Mouse (Mus musculus) MEL-GATA-1-ER (cell line): ENCODE data around the gene Cdh1.
"Not testable (repeated sequence)": the region's sequence is repeated elsewhere in the genome, so short reads cannot be mapped to it uniquely, and the experiment has no call there.

Experiments
- DNase-seq: peaks from one replicate; pipeline ENCODE4 v3.0.0-alpha.2; 2012; ENCODE audit warnings: low read depth; ENCODE audit errors: extremely low read depth

The Cdh1 gene

DNA sequence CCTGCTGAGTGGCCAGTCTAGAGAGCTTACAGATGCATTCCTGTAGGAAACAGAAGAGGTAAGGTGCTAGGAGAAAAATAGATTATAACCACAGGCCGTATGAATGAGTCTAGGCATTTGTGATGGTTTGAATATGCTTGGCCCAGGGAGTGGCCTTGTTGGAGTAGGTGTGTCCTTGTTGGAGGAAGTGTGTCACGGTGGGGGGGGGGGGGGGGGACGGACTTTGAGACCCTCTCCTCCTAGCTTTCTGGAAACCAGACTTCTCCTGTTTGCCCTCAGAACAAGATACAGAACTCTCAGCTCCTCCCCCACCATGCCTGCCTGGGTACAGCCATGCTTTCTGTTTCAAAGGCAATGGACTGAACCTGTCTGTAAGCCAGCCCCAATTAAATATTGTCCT lies 10.7 kb upstream of the Cdh1 start:
- DNase-seq, result no peak

DNA sequence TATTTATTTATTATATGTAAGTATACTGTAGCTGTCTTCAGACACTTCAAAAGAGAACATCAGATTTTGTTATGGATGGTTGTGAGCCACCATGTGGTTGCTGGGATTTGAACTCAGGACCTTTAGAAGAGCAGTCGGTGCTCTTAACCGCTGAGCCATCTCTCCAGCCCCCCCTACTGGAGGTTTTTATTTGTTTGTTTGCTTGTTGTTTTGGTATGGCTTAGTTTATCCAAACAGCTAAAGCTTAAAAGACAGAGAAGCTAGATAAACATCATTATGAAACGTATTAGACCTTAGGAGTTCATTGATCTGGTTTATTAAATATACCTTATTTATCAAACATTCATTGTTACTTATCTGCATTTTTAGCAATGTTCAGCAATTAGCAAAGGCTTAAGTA lies 7.5 kb upstream of the Cdh1 start:
- not testable (repeated sequence) for DNase-seq

DNA sequence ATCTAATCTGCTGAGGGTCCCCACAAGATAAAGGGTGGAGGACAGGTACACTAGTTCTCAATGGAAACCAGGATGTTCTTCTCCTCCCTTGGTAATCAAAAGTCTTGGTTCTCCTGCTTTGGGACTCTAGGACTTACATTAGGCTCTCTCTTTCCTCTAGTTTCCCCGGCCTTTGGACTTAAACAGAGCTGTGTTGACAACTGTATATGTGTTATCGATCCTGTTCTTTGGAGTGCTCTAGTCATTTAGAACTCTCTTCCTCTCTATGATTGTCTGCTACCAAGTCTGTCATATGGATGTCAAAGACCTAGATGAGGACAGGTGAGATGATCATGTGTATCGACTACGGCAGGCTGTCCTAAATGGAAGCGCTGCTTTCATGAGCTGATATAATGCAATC lies 6.1 kb upstream of the Cdh1 start:
- DNase-seq, result no peak

DNA sequence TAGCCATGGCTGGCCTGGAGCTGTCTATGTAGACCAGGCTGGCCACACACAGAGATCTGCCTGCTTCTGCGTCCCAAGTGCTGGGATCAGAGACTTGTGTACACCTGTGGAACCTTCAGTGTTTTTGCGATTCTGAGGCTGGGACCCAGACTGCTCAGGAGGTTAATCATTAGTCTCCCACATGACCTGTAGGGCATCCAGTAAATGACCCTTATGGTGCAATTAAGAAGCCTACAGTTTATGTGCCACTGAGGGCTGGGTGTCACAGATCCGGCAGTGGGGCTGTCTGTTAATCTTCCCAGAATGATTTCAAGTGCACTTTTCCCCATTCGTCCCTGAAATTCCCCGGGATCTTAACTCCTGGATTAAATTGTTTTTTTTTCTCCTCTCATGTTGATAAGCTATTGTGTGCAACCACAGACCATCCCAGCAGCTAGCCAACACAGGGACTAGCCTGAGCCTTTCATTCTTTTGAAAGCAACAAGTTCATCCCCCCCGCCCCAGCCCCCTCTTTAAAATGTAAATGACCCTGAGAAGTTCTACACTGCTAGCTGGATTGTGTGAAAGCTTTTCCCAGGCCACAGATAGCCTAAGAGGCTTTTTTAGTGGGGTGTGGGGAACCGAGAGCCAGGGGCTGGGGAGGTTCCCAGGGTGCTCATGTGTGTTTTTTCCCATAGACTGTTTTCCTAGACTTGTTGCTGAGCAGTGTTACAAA lies 3.7 kb upstream of the Cdh1 start:
- DNase-seq, result no peak

DNA sequence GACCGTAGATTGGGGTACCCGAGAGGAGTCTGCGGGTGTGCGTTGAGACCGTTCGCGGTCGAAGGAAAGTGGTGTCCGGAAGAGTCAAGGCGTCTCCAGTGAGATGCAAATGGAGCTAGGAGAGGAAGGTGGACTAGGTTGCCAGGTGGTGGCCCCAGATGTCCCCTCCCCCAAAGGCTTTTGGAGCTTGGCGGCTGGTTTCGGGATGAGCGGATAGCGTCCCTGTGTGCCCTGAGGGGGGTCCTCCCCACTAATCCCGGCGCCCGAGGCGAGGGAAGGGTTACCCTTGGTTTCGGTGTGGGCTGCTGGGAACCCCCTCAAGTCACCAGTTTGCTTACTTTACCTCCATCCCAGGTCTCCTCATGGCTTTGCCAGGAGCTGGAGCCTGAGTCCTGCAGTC lies 782 bp downstream of the Cdh1 start:
- DNase-seq, result no peak

DNA sequence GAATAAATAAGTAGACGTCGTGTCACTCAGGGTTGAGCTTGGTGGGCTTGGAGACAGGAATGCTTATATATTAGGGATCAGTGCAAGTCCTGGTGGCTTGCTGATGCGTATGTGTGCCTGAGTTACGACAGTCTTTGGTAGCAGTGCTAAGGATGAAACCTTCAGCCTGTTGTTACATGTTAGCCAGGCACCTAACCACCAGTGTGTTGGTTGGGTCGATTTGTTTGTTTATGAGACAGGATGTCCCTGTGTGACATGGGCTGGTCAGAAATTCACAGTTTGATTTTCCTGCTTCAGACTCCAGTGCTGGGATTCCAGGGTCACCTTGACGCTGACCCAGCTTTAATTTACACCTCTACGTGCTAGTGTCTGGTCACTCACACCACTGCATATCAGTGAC lies 2.5 kb downstream of the Cdh1 start:
- no peak for DNase-seq

DNA sequence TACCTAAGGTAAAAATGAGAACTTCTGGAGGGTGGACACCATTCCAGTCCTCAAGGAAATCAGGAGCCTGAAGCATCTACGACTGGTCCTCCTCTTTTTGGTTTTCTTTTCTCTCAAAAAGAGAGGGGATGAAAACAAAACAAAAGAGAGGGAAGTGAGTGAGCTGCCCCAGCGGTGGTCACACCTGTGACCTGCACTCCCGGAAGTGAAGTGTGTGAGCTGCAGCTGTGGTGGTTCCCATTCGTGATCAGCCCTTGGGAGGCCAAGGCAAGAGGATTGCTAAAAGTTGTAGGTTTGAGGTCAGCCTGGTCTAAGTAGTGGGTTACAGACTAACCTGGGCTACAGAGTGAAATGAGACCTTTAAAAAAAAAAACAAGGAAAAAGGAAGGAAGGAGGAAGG lies 3.0 kb downstream of the Cdh1 start:
- no peak for DNase-seq

DNA sequence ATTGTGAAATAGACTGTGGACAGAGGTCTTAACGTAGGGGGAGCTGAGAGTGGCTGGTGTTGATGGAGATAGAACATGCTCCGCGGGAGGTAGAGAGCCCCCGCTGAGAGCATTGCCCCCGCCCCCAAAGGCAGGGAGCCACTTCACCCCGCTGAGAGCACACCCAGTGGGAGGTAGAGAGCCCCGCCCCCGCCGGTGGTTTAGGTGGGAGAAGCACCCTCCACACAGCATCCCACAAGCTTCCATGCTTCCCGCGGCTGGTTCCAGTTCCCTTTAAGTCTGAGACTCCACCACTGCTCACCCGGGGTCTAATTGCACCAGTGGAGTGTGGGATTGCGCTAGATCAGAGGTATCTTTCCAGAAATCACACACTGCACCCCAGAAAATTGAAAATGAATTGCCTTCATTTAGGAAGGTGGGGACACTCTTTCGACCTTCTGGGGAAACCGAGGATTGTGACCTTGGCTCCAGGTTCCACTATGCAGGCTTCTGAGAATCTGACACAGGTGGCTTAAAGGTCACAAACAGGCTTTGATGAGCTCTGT lies 3.5 kb downstream of the Cdh1 start:
- DNase-seq, result no peak

DNA sequence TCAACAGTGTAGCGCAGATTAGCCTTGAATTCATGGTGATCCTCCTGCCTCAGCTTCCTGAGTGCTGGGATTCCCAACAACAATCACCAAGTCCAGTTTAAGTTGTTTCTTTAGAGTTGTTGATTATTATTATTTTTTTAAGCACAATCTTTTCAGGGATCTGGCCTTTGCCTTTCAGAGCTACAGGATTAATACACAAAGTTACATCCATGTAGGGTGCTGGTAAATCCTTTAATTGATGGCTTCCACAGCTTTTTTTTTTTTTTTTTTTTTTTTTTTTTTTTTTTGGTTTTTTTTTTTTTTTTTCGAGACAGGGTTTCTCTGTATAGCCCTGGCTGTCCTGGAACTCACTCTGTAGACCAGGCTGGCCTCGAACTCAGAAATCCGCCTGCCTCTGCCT lies 4.6 kb downstream of the Cdh1 start:
- DNase-seq, result not testable (repeated sequence)

DNA sequence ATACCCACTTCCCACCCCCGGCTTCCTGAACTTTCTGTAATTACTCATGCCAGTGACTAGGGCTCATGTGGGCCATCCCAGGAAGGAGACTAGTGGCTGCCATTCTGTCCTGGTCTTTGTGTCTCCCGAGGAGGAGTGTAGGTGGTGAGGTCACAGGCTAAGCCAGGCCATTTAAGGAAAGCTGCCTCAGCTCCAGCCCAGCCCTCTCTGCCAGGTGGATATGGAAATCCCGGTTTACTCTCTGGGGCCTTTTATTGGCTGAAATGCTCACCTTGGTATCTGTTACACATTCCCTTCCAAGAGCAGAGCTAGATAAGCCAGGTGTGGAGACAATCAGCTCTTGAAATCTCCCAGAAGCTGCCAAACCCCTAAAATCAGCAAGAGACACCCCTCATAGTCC lies 5.3 kb downstream of the Cdh1 start:
- DNase-seq, result no peak

DNA sequence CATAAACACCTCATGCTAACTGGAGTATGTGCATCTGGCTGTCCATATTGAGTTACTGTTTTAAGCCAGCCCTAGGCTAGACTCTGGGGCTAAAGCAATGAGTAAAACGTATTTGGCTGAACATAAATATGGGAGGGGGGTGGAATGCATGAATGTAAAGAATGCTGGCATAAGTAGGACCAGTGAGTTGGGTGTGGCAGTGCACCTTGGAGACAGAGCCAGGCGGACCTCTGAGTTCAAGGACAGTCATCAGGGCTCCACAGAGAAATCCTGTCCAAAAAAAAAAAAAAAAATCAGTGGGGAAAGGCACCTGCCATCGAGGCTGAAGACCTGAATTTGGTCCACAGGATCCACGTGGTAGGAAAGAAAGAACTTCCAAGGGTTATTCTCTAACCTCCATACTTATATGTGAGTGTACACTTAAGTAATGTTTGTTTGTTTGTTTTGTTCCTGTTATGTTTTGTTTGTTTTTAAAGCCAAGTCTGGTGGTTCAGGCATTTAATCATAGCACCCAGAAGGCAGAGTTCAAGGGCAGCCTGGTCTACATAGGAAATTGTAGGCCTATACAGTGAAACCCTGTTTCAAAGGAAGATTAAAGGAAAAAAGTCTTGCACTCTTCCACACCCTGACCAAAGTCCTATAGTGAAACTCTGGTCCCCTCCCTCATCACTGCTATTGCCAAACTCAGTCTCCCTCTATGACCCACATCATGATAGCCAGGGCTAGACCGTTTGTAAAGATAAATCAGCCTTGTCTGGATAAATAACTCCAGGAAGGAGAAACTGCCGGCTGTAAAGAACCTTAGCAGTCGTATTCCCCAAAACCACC lies 6.1 kb downstream of the Cdh1 start:
- DNase-seq, result no peak

DNA sequence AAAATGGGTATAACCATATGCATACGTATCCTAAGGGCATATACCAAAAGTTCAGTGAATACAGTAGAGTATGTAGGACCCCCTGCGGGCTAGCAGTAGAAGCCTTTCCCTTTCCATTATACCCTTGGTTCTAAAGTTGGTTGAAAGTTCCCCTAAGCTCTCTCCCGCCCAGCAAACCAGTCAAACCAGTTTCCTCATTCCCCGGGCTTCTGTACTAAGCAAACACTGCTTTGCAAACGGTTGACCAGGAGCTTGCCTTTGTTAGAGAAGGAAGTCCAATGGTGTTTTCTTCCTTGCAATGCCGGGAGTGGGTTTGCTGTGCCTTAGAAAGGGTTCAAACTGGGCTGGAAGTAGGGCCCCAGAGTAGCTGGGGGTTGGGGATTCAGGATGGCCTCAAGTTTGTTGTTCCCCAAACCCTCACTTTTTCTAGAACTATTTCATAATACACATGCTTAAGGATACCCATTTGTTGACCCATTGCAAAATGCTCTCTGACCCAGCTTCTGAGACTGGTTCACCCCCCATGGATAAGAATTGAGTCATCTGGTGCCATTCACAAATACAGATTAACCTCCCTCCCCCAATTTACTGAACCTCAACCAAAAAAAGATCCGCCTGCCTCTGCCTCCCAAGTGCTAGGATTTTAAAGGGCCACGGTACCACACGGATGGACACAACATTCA lies 7.9 kb downstream of the Cdh1 start:
- no peak for DNase-seq

DNA sequence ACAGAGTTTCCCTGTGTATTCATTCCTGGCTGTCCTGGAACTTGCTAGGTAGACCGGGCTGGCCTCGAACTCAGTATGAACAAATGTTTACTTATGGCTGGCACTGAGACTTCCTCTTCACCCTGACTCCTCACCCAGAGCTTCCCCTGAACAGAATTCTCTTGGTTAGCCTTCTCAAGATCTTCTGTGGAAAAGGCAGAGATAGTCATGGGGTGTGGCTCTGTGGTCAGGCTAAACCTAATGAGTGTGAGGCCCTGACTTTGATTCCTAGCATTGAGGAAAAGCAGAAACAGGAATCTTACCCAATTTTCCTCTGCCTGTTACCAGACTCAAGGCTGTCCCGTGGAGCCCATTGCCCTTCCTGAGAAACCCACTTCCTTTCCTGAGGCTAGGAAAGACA lies 8.9 kb downstream of the Cdh1 start:
- DNase-seq, result peak; percentile 17

DNA sequence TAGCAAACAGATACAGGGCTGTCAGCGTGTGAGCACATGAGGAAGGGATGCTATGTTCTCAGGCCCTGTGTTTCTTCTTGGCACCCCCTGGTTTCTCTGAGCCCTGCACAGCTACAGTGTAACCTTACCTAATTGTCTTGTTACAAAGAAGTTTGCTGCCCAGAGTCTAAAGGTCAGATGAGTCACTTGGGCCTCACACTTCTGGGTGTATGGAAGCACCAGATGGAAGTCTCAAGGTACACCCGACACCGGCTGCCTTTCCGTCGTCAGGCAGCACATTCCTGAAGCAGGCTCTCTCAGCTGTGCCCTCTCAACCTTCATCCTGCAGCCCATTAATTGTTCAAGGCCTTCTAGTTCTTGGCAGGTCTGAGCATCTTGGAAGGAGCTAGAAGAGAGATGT lies 11.6 kb downstream of the Cdh1 start:
- no peak for DNase-seq

DNA sequence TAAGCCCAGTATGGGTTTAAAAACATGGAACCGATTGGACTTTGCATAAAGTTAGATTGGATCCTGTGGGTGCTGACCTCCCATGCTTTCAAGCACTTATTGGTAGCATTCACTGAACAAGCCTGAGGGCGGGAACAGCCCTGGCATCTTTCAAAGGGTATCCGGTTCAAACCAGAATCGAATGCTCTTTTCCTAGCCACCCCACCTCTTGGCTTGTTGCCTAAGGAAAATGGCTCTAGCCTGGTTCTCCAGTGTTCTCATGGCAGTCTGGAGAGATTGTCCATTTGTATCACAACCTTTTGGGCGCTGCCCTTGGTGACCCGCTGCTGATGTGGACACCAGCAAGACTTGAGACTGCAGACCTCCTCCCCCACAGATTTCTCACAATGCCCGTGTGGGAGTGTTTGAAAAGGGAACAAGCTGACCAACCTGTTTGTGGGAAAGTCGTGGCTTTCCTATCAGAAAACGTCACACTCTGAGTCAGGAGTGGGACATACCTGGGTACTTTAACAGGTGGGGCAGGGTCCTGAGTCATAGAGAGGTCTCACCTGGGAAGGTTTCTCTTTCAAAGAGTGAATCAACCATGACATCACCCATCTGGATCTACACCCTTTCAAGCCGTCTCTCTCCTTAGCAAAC lies 12.6 kb downstream of the Cdh1 start:
- DNase-seq, result no peak

DNA sequence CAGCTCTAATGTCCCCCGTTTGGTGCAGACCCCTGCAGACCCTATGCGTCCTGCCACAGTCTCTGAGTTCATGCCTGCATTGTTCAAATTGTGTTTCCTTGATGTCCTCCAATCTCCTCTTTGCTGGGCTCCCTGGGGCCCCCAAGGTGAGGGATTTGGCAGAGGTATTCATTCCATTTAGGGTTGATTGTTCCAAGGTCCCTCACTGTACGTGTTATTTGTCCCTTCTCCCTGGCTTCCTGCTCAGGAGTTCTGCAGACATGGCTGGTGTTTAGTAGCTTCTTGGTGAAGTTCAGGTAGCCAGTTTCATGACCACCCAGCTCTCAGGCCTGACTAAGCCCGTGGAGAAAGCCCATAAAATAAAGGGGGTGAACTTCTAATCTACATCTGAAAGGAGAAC lies 13.5 kb downstream of the Cdh1 start:
- no peak for DNase-seq

DNA sequence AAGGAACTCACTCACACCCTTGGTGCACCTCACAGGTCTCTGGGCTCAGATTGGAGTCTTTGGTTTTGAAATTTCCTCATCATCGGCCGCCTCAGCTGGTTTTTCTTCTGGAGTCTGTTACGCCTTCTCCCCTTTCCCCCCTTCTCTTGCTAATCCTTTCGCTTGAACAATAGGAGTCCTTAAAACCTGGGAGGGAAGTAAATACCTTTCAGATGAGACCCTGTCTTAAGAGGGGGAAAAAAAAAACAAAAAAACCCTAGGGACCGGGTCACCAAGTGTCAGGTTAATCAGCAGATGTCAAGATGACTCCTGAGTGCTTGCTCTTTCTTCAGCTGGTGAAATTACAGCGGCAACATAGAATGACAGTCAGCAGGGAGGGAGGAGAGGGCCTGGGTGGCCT lies 14.0 kb downstream of the Cdh1 start:
- DNase-seq, result no peak

DNA sequence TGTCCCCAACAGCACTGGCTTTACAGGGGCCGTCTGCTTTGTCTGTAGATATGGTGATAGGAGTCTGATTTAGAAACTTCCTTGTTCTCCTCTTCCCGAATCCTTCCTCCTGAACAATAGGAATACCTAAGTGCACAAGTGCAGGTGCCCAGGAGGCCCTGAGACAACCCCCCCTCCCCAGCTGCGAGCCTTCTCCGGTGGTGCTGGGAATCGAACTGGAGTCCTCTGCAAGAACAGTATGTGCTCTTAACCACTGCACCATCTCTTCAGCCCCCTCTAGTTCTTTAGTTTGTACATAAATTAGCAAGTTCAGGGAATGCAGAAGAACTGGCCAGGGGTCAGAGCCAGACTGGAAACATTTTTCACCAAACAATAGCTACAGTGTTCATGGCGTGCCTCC lies 14.7 kb downstream of the Cdh1 start:
- no peak for DNase-seq

DNA sequence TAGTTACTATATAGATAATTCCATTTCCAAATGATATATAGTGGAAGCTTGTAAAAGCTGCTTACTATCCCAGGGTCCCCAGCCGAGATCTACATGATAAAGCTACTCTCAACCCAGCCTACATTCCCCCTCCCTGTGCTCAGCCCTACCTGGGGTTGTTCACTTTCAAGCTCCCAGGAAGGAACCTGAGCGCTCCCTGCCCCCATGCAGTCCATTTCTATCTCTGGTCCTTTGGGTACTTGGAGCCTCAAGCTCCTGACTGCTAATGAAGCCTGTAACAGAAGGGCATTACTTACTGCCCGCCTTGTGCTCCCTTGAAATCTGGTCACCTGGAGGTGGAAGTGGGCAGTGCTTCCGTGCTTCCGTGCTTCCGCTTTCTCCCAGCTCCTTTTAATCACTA lies 15.2 kb downstream of the Cdh1 start:
- no peak for DNase-seq

DNA sequence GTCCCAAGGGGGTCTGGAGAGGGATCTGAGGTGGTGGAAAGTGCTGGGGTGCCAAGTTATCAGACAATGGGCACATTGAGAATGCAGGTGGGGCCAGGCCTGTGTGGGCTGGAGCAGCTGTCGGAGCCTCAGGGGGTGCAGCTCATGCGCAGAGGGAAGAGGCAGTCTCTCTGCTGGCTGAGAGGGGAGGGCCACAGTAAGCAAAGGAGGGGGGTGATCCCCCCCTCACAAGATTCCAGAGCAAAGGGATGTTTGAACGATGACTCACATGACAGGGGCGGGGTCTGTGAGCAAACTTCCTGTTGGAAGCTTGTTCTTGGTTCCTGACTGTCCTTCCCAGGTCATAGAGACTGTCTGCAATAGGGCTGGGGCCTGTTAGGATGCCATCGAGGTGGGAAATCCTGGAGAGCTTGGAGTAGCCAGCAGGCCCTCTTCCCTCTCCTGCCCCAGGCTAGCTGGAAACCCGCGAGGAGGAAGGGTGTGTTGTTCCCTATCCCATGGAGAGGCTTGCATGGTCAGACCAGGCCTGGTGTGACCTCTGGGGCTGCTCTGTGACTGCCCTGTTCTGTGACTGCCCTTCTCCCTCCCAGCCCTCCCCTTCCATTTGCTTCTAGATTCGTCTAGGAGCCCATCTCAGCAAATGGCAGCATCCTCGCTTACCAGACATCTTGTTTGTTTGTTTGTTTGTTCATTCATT lies 16.5 kb downstream of the Cdh1 start:
- DNase-seq, result no peak

DNA sequence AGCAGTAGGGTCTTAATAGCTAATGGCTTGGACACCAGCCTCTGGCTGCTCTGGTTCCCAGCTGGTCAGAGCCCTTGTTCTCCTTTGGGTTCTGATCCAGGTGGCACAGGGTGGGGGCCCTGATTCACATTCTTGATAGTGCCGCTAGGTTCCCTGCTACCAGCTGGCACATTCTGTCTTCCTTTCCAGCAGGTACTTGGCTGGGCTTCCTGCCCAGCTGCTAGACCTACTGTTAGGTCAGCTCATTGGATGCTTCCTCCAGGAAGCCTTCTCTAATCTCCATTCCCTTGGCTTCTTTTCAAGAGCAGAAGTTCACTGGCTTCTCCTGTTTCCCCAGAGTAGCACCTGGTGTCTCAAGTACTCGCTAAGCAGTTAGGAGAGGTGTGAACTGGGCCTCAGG lies 17.3 kb downstream of the Cdh1 start:
- DNase-seq, result no peak
